9 mouse cellular contexts compared by ENCODE assay signal in genomic region chr2:150484939-150485778, GRCm38 (mm10). TPM values are rescaled to one million over a fixed set of nuclear protein-coding genes. Genes with fewer than 3 reads are reported as not detected.
DNase-seq lines count a peak whose midpoint lies in the region; ATAC-seq and TF ChIP-seq lines count a peak whose summit lies in the region.
"Not testable (repeated sequence)": the region's sequence is repeated elsewhere in the genome, so short reads cannot be mapped to it uniquely, and the experiment has no call there.
"Had no signal": no experiment of that assay in that cellular context is flagged by ENCODE, and none has a peak within 500 bp of the region (broad histone marks: within the 10 kb centered on the region; RNA-seq: fewer than 3 reads in every experiment).

Gene Zfp345 (minus strand): TSS chr2:150485091.

- H3K27ac ChIP-seq in kidney, embryonic 15.5 days; liver, embryonic 12.5 days; midbrain, embryonic 11.5 days (ENCODE audit: low read depth, low read length): not testable (repeated sequence)

- not testable (repeated sequence) for H3ac ChIP-seq in C2C12 (ENCODE audit: control insufficient read depth, insufficient read length, low read depth)

- 75% methylated on average over 8 of the region's 8 CpGs for WGBS in kidney, embryonic 15.5 days
- 49% methylated on average over 8 of the region's 8 CpGs for WGBS in liver, embryonic 12.5 days (ENCODE audit: insufficient replicate concordance)
- WGBS in midbrain, embryonic 11.5 days: 70% methylated on average over 7 of the region's 8 CpGs

- H3K79me3 ChIP-seq in C2C12 (ENCODE audit: low read depth): not testable (repeated sequence)

- H3K4me3 ChIP-seq in C2C12 (ENCODE audit: insufficient read depth, poor library complexity, severe bottlenecking): peak within 1 kb of the TSS; percentile 11
- H3K4me3 ChIP-seq in kidney, embryonic 15.5 days (replicated peaks); liver, embryonic 12.5 days; midbrain, embryonic 11.5 days (ENCODE audit: low read depth, low read length): not testable (repeated sequence)

- H3K9me3 ChIP-seq in kidney, embryonic 15.5 days (replicated peaks); liver, embryonic 12.5 days (replicated peaks); midbrain, embryonic 11.5 days (ENCODE audit: control insufficient read depth, low read length): not testable (repeated sequence)

- peak; percentile 46; the same call in 1 of the 2 replicates for ATAC-seq in kidney, embryonic 15.5 days (replicated peaks; ENCODE audit: low FRiP score)
- ATAC-seq in liver, embryonic 12.5 days: peak; percentile 65
- 0 out of 2 replicates have a peak, but pooled peaks have one; percentile 16 for ATAC-seq in midbrain, embryonic 11.5 days (ENCODE audit: low FRiP score)

- H3K36me3 ChIP-seq in C2C12 (ENCODE audit: control insufficient read depth, insufficient read depth); kidney, embryonic 15.5 days; liver, embryonic 12.5 days; midbrain, embryonic 11.5 days (ENCODE audit: control insufficient read depth, insufficient read depth, low read length): not testable (repeated sequence)

- peak; percentile 67 for DNase-seq in MN1 (ENCODE audit: low spot score)
- peak; percentile 45 for DNase-seq in adrenal gland, adult 8-10 months
- DNase-seq in heart, adult 18-20 months: peak; percentile 2 to 22
- DNase-seq in midbrain, embryonic 11.5 days (ENCODE audit: low spot score, missing footprints): not testable (repeated sequence)
- DNase-seq in thymus, postnatal 14 days: peak; percentile 26

- H3K27me3 ChIP-seq in C2C12 (ENCODE audit: control insufficient read depth, insufficient read depth, insufficient read length); kidney, embryonic 15.5 days; liver, embryonic 12.5 days (replicated peaks); midbrain, embryonic 11.5 days (ENCODE audit: control insufficient read depth, insufficient read depth, low read length): not testable (repeated sequence)

- H3K4me1 ChIP-seq in kidney, embryonic 15.5 days; liver, embryonic 12.5 days; midbrain, embryonic 11.5 days (ENCODE audit: control insufficient read depth, insufficient read depth, low read length): not testable (repeated sequence)

- H3K79me2 ChIP-seq in C2C12 (ENCODE audit: control insufficient read depth, insufficient read depth): not testable (repeated sequence)

- not testable (repeated sequence) for H3K9ac ChIP-seq in kidney, embryonic 15.5 days; liver, embryonic 12.5 days; midbrain, embryonic 11.5 days (ENCODE audit: low read length)

- not testable (repeated sequence) for H3K4me2 ChIP-seq in kidney, embryonic 15.5 days; liver, embryonic 12.5 days; midbrain, embryonic 11.5 days

- not testable (repeated sequence) for TF ChIP-seq CTCF in C2C12 (IDR thresholded peaks at IDR 0.05; ENCODE audit: control insufficient read depth, insufficient read depth, insufficient read length)

RNA-seq across cellular contexts. Expression of gene Zfp345, which starts in this region (rescaled TPM):
- polyA plus RNA-seq in C2C12 (2012; fragmentation: generic; extraction: Trizol): 0.18 TPM
- 1 to 10 TPM; 1.6 to 2.4 (median 1.8) TPM for total RNA-seq in adrenal gland, adult 8-10 months (2022)
- total RNA-seq in heart, adult 18-20 months (2021): under 1 TPM; 0.20 to 0.26 TPM
- polyA plus RNA-seq in kidney, embryonic 15.5 days (2015; fragmentation: Nextera tagmentation; extraction: Ambion mirVana): 0.09 and 0.34 TPM in 2 replicates
- polyA plus RNA-seq in liver, embryonic 12.5 days (2016; fragmentation: Nextera tagmentation; extraction: Ambion mirVana): 0.13 and 0.19 TPM in 2 replicates
- polyA plus RNA-seq in midbrain, embryonic 11.5 days (2014; fragmentation: Nextera tagmentation; extraction: Ambion mirVana): 0.06 and 0.08 TPM in 2 replicates
- total RNA-seq: neutrophil, adult 5-6 weeks had no signal

Comparison
In these comparisons a context has a peak if more than half of its experiments do, and no peak if none do; other contexts are left out.
1. Peak in DNase-seq in heart, adult 18-20 months; RNA of the gene not detected or under 1 TPM.
2. Peak in ATAC-seq in kidney, embryonic 15.5 days; RNA of the gene not detected or under 1 TPM.
3. Peak in ATAC-seq in liver, embryonic 12.5 days; RNA of the gene not detected or under 1 TPM.
4. Peak in ATAC-seq in midbrain, embryonic 11.5 days; RNA of the gene not detected or under 1 TPM.